Mouse (Mus musculus) forebrain, embryonic 13.5 days (tissue): Measurements from ENCODE around the gene Scfd2. TPM values are rescaled to one million over a fixed set of nuclear protein-coding genes. Genes with fewer than 3 reads are reported as not detected.

Experiments
- ATAC-seq: fragments of 200-750 bp; cut with Nextera tagmentation; 2 replicates; pipeline ENCODE4 v1.8.0; 2017
- H3K27ac ChIP-seq: fragments of 300-500 bp; sonication (generic); 2 replicates; pipeline ENCODE4 v1.5.1; 2015; ENCODE audit warnings: inconsistent platforms, mild to moderate bottlenecking, moderate library complexity
- H3K27me3 ChIP-seq: fragments of 300-500 bp; sonication (generic); 2 replicates; pipeline ENCODE4 v1.6.1; 2015; ENCODE audit warnings: mild to moderate bottlenecking, inconsistent platforms
- H3K36me3 ChIP-seq: fragments of 300-500 bp; sonication (generic); 2 replicates; pipeline ENCODE4 v1.6.1; 2015; ENCODE audit warnings: mild to moderate bottlenecking, inconsistent platforms; ENCODE audit not compliant: poor library complexity, severe bottlenecking
- H3K4me1 ChIP-seq: fragments of 300-500 bp; sonication (generic); 2 replicates; pipeline ENCODE4 v1.6.1; 2015; ENCODE audit warnings: inconsistent platforms
- H3K4me2 ChIP-seq: fragments of 300-500 bp; sonication (generic); 2 replicates; pipeline ENCODE4 v1.6.1; 2015; ENCODE audit warnings: inconsistent platforms, mild to moderate bottlenecking, moderate library complexity
- H3K4me3 ChIP-seq: fragments of 300-500 bp; sonication (generic); 2 replicates; pipeline ENCODE4 v1.5.1; 2015; ENCODE audit warnings: mild to moderate bottlenecking, inconsistent platforms
- H3K9ac ChIP-seq: fragments of 300-500 bp; sonication (generic); 2 replicates; pipeline ENCODE4 v1.6.1; 2015; ENCODE audit warnings: mild to moderate bottlenecking, inconsistent platforms
- H3K9me3 ChIP-seq: fragments of 300-500 bp; sonication (generic); replicated peaks from 2 replicates; pipeline ENCODE4 v1.6.1; 2016; ENCODE audit warnings: inconsistent platforms
- WGBS: fragments of 180-500 bp; shearing (Covaris S2); methylation state at CpG from one replicate; pipeline ENCODE4 v1.1.7; 2015; 5-methylcytosine and 5-hydroxymethylcytosine counted together
- polyA plus RNA-seq: library from polyadenylated mRNA; unstranded; fragments of >200 nt; fragmentation: Nextera tagmentation; extraction: Ambion mirVana; gene quantifications from 2 replicates; pipeline ENCODE4 v1.2.1, GENCODE M21; 2015

The Scfd2 gene
- polyA plus RNA-seq, 1 experiment from 2014 or later = 17.9 TPM

- no peak overlapping the region for H3K4me3 ChIP-seq
- no peak overlapping the region for H3K27ac ChIP-seq
- no peak overlapping the region for H3K9ac ChIP-seq
- WGBS = 23% methylated on average over 4 of the region's 4 CpGs
- no peaks in the 10 kb centered on the region for H3K27me3 ChIP-seq
- peaks cover 8% of the 10 kb centered on the region; the same call in 1 of the 2 replicates for H3K4me1 ChIP-seq
- no peak overlapping the region for H3K4me2 ChIP-seq
- H3K9me3 ChIP-seq = no peaks in the 10 kb centered on the region
- no peaks in the 10 kb centered on the region for H3K36me3 ChIP-seq
- ATAC-seq = no peak
Measured at GRCm38 (mm10) chr5:74300140-74300539, 231.4 kb downstream of the Scfd2 start.

GRCm38 (mm10) chr5:74297113-74297512, 234.4 kb downstream of the Scfd2 start:
- H3K27ac ChIP-seq = no peak overlapping the region
- 83% methylated on average over 5 of the region's 5 CpGs for WGBS
- no peak overlapping the region for H3K9ac ChIP-seq
- H3K4me1 ChIP-seq = peaks cover 8% of the 10 kb centered on the region; the same call in 1 of the 2 replicates
- H3K36me3 ChIP-seq = no peaks in the 10 kb centered on the region
- no peak overlapping the region for H3K4me2 ChIP-seq
- no peaks in the 10 kb centered on the region for H3K9me3 ChIP-seq
- no peak for ATAC-seq
- H3K4me3 ChIP-seq = no peak overlapping the region
- H3K27me3 ChIP-seq = no peaks in the 10 kb centered on the region

GRCm38 (mm10) chr5:74296096-74296495, 235.5 kb downstream of the Scfd2 start:
- WGBS = 39% methylated on average over 5 of the region's 5 CpGs
- H3K9ac ChIP-seq = no peak overlapping the region
- no peak for ATAC-seq
- H3K4me1 ChIP-seq = peaks cover 14% of the 10 kb centered on the region; the same call in 1 of the 2 replicates
- H3K27me3 ChIP-seq = no peaks in the 10 kb centered on the region
- no peaks in the 10 kb centered on the region for H3K36me3 ChIP-seq
- no peak overlapping the region for H3K4me2 ChIP-seq
- H3K4me3 ChIP-seq = no peak overlapping the region
- H3K9me3 ChIP-seq = no peaks in the 10 kb centered on the region
- no peak overlapping the region for H3K27ac ChIP-seq

- 73% methylated on average over 5 of the region's 5 CpGs for WGBS
- no peaks in the 10 kb centered on the region for H3K27me3 ChIP-seq
- no peak for ATAC-seq
Measured at GRCm38 (mm10) chr5:74293513-74293912, 238.0 kb downstream of the Scfd2 start.

GRCm38 (mm10) chr5:74292050-74292449, 239.5 kb downstream of the Scfd2 start:
- Histone ChIP-seq H3K36me3 (no peaks in the 10 kb centered on the region), H3K4me2 (no peak overlapping the region), H3K4me3 (no peak overlapping the region), H3K27me3 (no peaks in the 10 kb centered on the region), H3K9ac (no peak overlapping the region), H3K9me3 (no peaks in the 10 kb centered on the region), H3K4me1 (peaks cover 11% of the 10 kb centered on the region; the same call in 1 of the 2 replicates), H3K27ac (no peak overlapping the region)
- 73% methylated on average over 2 of the region's 2 CpGs for WGBS
- 0 out of 2 replicates have a peak, but pooled peaks have one; percentile 45 for ATAC-seq

More at GRCm38 (mm10) chr5:74293513-74293912, 238.0 kb downstream of the Scfd2 start:
- no peak overlapping the region for H3K4me2 ChIP-seq
- H3K36me3 ChIP-seq = no peaks in the 10 kb centered on the region
- H3K4me3 ChIP-seq = no peak overlapping the region
- H3K27ac ChIP-seq = no peak overlapping the region
- H3K9me3 ChIP-seq = no peaks in the 10 kb centered on the region
- H3K4me1 ChIP-seq = peaks cover 11% of the 10 kb centered on the region; the same call in 1 of the 2 replicates
- no peak overlapping the region for H3K9ac ChIP-seq

GRCm38 (mm10) chr5:74291575-74291974, 240.0 kb downstream of the Scfd2 start:
- no peak overlapping the region for H3K4me3 ChIP-seq
- no peaks in the 10 kb centered on the region for H3K36me3 ChIP-seq
- 81% methylated on average over 9 of the region's 9 CpGs for WGBS
- H3K27ac ChIP-seq = no peak overlapping the region
- peaks cover 11% of the 10 kb centered on the region; the same call in 1 of the 2 replicates for H3K4me1 ChIP-seq
- H3K27me3 ChIP-seq = no peaks in the 10 kb centered on the region
- H3K4me2 ChIP-seq = no peak overlapping the region
- no peak overlapping the region for H3K9ac ChIP-seq
- peak; percentile 51 for ATAC-seq
- H3K9me3 ChIP-seq = no peaks in the 10 kb centered on the region

DNA sequence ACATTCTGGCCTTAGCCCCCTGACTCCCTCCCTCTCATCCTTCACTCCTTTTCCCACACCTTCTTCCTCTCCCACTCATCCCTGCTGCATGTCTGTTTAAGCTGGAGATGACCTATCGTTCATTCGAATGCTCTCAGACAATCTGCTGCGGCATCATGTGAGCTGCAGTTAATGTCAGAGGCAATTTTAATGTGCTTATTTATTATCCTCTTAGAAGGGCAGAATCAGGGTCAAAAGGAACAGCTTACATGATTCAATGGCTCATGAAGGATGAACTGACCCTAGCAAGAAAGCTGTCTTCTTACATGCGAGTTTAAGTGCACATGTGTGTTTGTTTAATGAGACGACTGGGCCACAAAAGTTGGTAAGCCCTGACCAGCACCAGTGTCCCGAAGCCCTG, 241.6 kb downstream of the Scfd2 start:
- Histone ChIP-seq H3K9me3 (no peaks in the 10 kb centered on the region), H3K4me1 (0 out of 2 replicates have a peak, but pooled peaks cover 7% of the 10 kb centered on the region), H3K4me3 (no peak overlapping the region), H3K9ac (no peak overlapping the region), H3K36me3 (no peaks in the 10 kb centered on the region), H3K27ac (no peak overlapping the region), H3K4me2 (no peak overlapping the region), H3K27me3 (no peaks in the 10 kb centered on the region)
- 87% methylated on average over 6 of the region's 6 CpGs for WGBS
- ATAC-seq = no peak

GRCm38 (mm10) chr5:74288206-74288605, 243.4 kb downstream of the Scfd2 start:
- Histone ChIP-seq H3K9me3 (no peaks in the 10 kb centered on the region), H3K36me3 (no peaks in the 10 kb centered on the region), H3K4me2 (no peak overlapping the region), H3K4me1 (0 out of 2 replicates have a peak, but pooled peaks cover 7% of the 10 kb centered on the region), H3K27ac (no peak overlapping the region), H3K4me3 (no peak overlapping the region), H3K9ac (no peak overlapping the region), H3K27me3 (no peaks in the 10 kb centered on the region)
- WGBS = 100% methylated on average over 2 of the region's 2 CpGs
- no peak for ATAC-seq

DNA sequence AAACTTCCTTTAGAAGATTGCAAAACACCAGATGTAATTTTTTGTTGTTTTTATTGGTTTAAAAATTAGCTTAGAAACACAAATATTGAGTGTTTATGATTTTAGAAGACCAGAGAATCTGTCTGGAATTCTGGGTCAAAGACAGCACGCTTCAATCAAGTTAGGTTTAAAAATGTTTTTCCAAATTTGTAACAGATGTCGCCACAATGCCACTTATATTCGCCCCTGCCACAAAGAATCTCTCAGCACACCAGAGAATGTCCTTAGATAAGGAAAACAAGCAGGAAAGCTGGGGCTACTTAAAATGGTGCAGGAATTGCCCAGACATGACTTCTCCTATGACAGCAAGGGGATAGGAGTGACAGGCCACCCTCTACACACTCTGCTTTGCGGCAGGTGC, 245.3 kb downstream of the Scfd2 start:
- no peaks in the 10 kb centered on the region for H3K36me3 ChIP-seq

DNA sequence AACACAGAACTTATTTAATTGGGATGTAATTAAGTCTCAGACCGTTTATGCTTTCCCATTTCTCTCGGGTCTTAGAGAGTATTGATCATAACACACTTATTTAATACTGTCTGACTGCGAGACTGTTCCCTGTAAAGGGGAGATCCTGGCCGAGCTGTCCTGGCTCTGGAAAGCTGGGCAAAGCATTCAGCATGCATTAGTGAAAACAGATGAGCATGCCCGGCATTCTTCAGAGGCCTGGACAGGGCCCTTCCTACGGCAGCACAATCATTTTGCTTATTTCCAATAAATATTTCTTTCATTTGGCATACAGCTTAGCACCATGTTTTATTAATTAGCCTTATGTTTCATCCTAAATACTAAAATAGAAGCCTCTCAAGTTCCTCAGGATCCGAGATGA, 245.8 kb downstream of the Scfd2 start:
- Histone ChIP-seq H3K9ac (no peak overlapping the region), H3K9me3 (no peaks in the 10 kb centered on the region), H3K4me2 (no peak overlapping the region), H3K27ac (no peak overlapping the region), H3K36me3 (no peaks in the 10 kb centered on the region), H3K4me1 (no peaks in the 10 kb centered on the region), H3K27me3 (no peaks in the 10 kb centered on the region), H3K4me3 (no peak overlapping the region)
- no peak for ATAC-seq
- 74% methylated on average over 7 of the region's 7 CpGs for WGBS

More for the DNA sequence above, 245.3 kb downstream of the Scfd2 start:
- Histone ChIP-seq H3K4me2 (no peak overlapping the region), H3K27me3 (no peaks in the 10 kb centered on the region), H3K4me1 (no peaks in the 10 kb centered on the region), H3K27ac (no peak overlapping the region), H3K9ac (no peak overlapping the region), H3K4me3 (no peak overlapping the region), H3K9me3 (no peaks in the 10 kb centered on the region)
- ATAC-seq = no peak
- WGBS = 83% methylated on average over 4 of the region's 4 CpGs

- Histone ChIP-seq H3K27me3 (no peaks in the 10 kb centered on the region), H3K9me3 (no peaks in the 10 kb centered on the region), H3K4me1 (no peaks in the 10 kb centered on the region), H3K36me3 (no peaks in the 10 kb centered on the region), H3K4me2 (no peak overlapping the region), H3K4me3 (no peak overlapping the region), H3K9ac (no peak overlapping the region), H3K27ac (no peak overlapping the region)
- no peak for ATAC-seq
- WGBS = 77% methylated on average over 2 of the region's 2 CpGs
Measured at GRCm38 (mm10) chr5:74285289-74285688, 246.3 kb downstream of the Scfd2 start.

DNA sequence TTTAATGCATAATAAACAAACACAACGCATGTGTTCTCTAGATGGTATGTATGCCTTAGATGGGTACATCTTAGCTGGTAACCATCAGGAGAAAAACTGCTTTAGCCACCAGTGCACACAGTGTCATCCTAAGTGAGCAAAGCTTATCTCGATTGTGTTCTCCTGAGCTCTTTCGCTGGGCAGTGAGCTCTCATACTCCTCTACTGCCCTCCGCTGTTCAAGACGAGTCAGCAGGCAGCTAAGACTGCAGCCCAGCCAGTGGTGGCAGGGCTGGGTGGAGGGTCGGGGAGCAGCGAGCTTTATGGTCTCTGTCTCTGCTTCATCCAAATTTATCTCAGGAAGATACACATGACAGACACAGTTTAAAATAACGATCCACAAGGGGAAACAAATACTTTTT, 248.0 kb downstream of the Scfd2 start:
- 44% methylated on average over 8 of the region's 8 CpGs for WGBS

GRCm38 (mm10) chr5:74281480-74281879, 250.1 kb downstream of the Scfd2 start:
- H3K4me2 ChIP-seq = no peak overlapping the region
- ATAC-seq = no peak
- 0 out of 2 replicates have a peak, but pooled peaks cover 6% of the 10 kb centered on the region for H3K27me3 ChIP-seq
- H3K9ac ChIP-seq = no peak overlapping the region
- no peaks in the 10 kb centered on the region for H3K36me3 ChIP-seq
- H3K4me3 ChIP-seq = no peak overlapping the region
- peaks cover 6% of the 10 kb centered on the region for H3K4me1 ChIP-seq
- H3K9me3 ChIP-seq = no peaks in the 10 kb centered on the region
- 80% methylated on average over 8 of the region's 8 CpGs for WGBS
- no peak overlapping the region for H3K27ac ChIP-seq

More for the DNA sequence above, 248.0 kb downstream of the Scfd2 start:
- H3K4me1 ChIP-seq = no peaks in the 10 kb centered on the region
- H3K27ac ChIP-seq = no peak overlapping the region
- no peak overlapping the region for H3K9ac ChIP-seq
- no peaks in the 10 kb centered on the region for H3K36me3 ChIP-seq
- ATAC-seq = 0 out of 2 replicates have a peak, but pooled peaks have one; percentile 41
- no peak overlapping the region for H3K4me3 ChIP-seq
- H3K27me3 ChIP-seq = 0 out of 2 replicates have a peak, but pooled peaks cover 3% of the 10 kb centered on the region
- no peaks in the 10 kb centered on the region for H3K9me3 ChIP-seq
- H3K4me2 ChIP-seq = no peak overlapping the region
